Mouse (Mus musculus) liver, embryonic 16.5 days (tissue): Measurements from ENCODE around the gene Btbd8. TPM values are rescaled to one million over a fixed set of nuclear protein-coding genes. Genes with fewer than 3 reads are reported as not detected.

ENCODE experiments used
- ATAC-seq: fragments of 200-750 bp; cut with Nextera tagmentation; 2 replicates; pipeline ENCODE4 v1.8.0; 2017; ENCODE audit warnings: low read depth, mild to moderate bottlenecking, moderate number of reproducible peaks, moderate library complexity
- H3K27ac ChIP-seq: fragments of 300-500 bp; sonication (generic); 2 replicates; pipeline ENCODE4 v1.5.1; 2014; ENCODE audit warnings: mild to moderate bottlenecking, low read length
- H3K27me3 ChIP-seq: fragments of 300-500 bp; sonication (generic); 2 replicates; pipeline ENCODE4 v1.6.1; 2014; ENCODE audit warnings: low read depth, low read length, mixed read lengths; ENCODE audit not compliant: control insufficient read depth, insufficient read depth
- H3K36me3 ChIP-seq: fragments of 300-500 bp; sonication (generic); 2 replicates; pipeline ENCODE4 v1.6.1; 2014; ENCODE audit warnings: mild to moderate bottlenecking; ENCODE audit not compliant: control insufficient read depth, insufficient read depth
- H3K4me1 ChIP-seq: fragments of 300-500 bp; sonication (generic); 2 replicates; pipeline ENCODE4 v1.6.1; 2014; ENCODE audit warnings: low read depth, low read length, mixed read lengths; ENCODE audit not compliant: control insufficient read depth
- H3K4me2 ChIP-seq: fragments of 300-500 bp; sonication (generic); 2 replicates; pipeline ENCODE4 v1.6.1; 2014; ENCODE audit warnings: low read depth, low read length, mixed read lengths
- H3K4me3 ChIP-seq: fragments of 300-500 bp; sonication (generic); 2 replicates; pipeline ENCODE4 v1.5.1; 2014; ENCODE audit warnings: low read depth, mild to moderate bottlenecking, low read length
- H3K9ac ChIP-seq: fragments of 300-500 bp; sonication (generic); 2 replicates; pipeline ENCODE4 v1.6.1; 2014; ENCODE audit warnings: low read depth, low read length
- H3K9me3 ChIP-seq: fragments of 300-500 bp; sonication (generic); replicated peaks from 2 replicates; pipeline ENCODE4 v1.6.1; 2016; ENCODE audit warnings: low read length; ENCODE audit not compliant: control insufficient read depth
- WGBS: fragments of 180-500 bp; shearing (Covaris S2); extraction: QIAGEN DNeasy Blood & Tissue Kit; methylation state at CpG from one replicate; pipeline ENCODE4 v1.1.7; 2014; ENCODE audit not compliant: insufficient replicate concordance; 5-methylcytosine and 5-hydroxymethylcytosine counted together
- polyA plus RNA-seq: library from polyadenylated mRNA; unstranded; fragments of >200 nt; fragmentation: Nextera tagmentation; extraction: Ambion mirVana; gene quantifications from 2 replicates; pipeline ENCODE4 v1.2.1, GENCODE M21; 2015

Gene Btbd8
- polyA plus RNA-seq, 1 experiment from 2014 or later = 0.99 TPM

GRCm38 (mm10) chr5:107441881-107442280, 4.1 kb downstream of the Btbd8 start:
- Histone ChIP-seq H3K4me2 (no peak overlapping the region), H3K9me3 (no peaks in the 10 kb centered on the region), H3K4me1 (peaks cover 19% of the 10 kb centered on the region), H3K27ac (no peak overlapping the region), H3K4me3 (no peak overlapping the region), H3K27me3 (no peaks in the 10 kb centered on the region), H3K36me3 (no peaks in the 10 kb centered on the region), H3K9ac (no peak overlapping the region)
- ATAC-seq = no peak
- 56% methylated on average over 5 of the region's 5 CpGs for WGBS

GRCm38 (mm10) chr5:107444251-107444650, 6.5 kb downstream of the Btbd8 start:
- H3K9ac ChIP-seq = no peak overlapping the region
- ATAC-seq = no peak
- no peak overlapping the region for H3K27ac ChIP-seq
- WGBS = 76% methylated on average over 4 of the region's 4 CpGs
- no peaks in the 10 kb centered on the region for H3K9me3 ChIP-seq
- H3K4me3 ChIP-seq = no peak overlapping the region
- H3K4me1 ChIP-seq = peaks cover under 1% of the 10 kb centered on the region
- H3K27me3 ChIP-seq = no peaks in the 10 kb centered on the region
- no peak overlapping the region for H3K4me2 ChIP-seq
- H3K36me3 ChIP-seq = no peaks in the 10 kb centered on the region

GRCm38 (mm10) chr5:107447977-107448376, 10.2 kb downstream of the Btbd8 start:
- no peak for ATAC-seq

GRCm38 (mm10) chr5:107448784-107449183, 11.0 kb downstream of the Btbd8 start:
- no peaks in the 10 kb centered on the region for H3K36me3 ChIP-seq
- no peak overlapping the region for H3K4me2 ChIP-seq
- H3K27ac ChIP-seq = no peak overlapping the region
- H3K4me3 ChIP-seq = no peak overlapping the region
- no peaks in the 10 kb centered on the region for H3K27me3 ChIP-seq
- ATAC-seq = no peak
- H3K9me3 ChIP-seq = no peaks in the 10 kb centered on the region
- H3K9ac ChIP-seq = no peak overlapping the region
- 77% methylated on average over 4 of the region's 4 CpGs for WGBS
- no peaks in the 10 kb centered on the region for H3K4me1 ChIP-seq

More at GRCm38 (mm10) chr5:107447977-107448376, 10.2 kb downstream of the Btbd8 start:
- no peak overlapping the region for H3K9ac ChIP-seq
- H3K4me1 ChIP-seq = no peaks in the 10 kb centered on the region
- H3K36me3 ChIP-seq = no peaks in the 10 kb centered on the region
- H3K9me3 ChIP-seq = no peaks in the 10 kb centered on the region
- H3K4me2 ChIP-seq = no peak overlapping the region
- H3K27ac ChIP-seq = no peak overlapping the region
- no peak overlapping the region for H3K4me3 ChIP-seq
- H3K27me3 ChIP-seq = no peaks in the 10 kb centered on the region
- 71% methylated on average over 4 of the region's 4 CpGs for WGBS

- Histone ChIP-seq H3K36me3 (no peaks in the 10 kb centered on the region), H3K4me3 (no peak overlapping the region), H3K27ac (no peak overlapping the region), H3K4me1 (no peaks in the 10 kb centered on the region), H3K9me3 (no peaks in the 10 kb centered on the region), H3K4me2 (no peak overlapping the region), H3K9ac (no peak overlapping the region), H3K27me3 (no peaks in the 10 kb centered on the region)
- no peak for ATAC-seq
- 77% methylated on average over 5 of the region's 5 CpGs for WGBS
Measured at GRCm38 (mm10) chr5:107449620-107450019, 11.8 kb downstream of the Btbd8 start.

- no peak for ATAC-seq
- Histone ChIP-seq H3K9me3 (no peaks in the 10 kb centered on the region), H3K4me1 (no peaks in the 10 kb centered on the region), H3K4me3 (no peak overlapping the region), H3K27me3 (no peaks in the 10 kb centered on the region), H3K9ac (no peak overlapping the region), H3K4me2 (no peak overlapping the region), H3K27ac (no peak overlapping the region), H3K36me3 (no peaks in the 10 kb centered on the region)
- 83% methylated on average over 5 of the region's 5 CpGs for WGBS
Measured at GRCm38 (mm10) chr5:107450299-107450698, 12.5 kb downstream of the Btbd8 start.

GRCm38 (mm10) chr5:107462147-107463076, 24.6 kb downstream of the Btbd8 start:
- Histone ChIP-seq H3K4me1 (peaks cover 11% of the 10 kb centered on the region), H3K9ac (no peak overlapping the region), H3K27ac (peak overlapping the region; percentile 55), H3K36me3 (no peaks in the 10 kb centered on the region), H3K9me3 (no peaks in the 10 kb centered on the region), H3K27me3 (no peaks in the 10 kb centered on the region), H3K4me2 (peak overlapping the region; percentile 34; the same call in 1 of the 2 replicates), H3K4me3 (no peak overlapping the region)
- WGBS = 36% methylated on average over 4 of the region's 4 CpGs
- peak; percentile 85 for ATAC-seq

GRCm38 (mm10) chr5:107466501-107466900, 28.7 kb downstream of the Btbd8 start:
- H3K36me3 ChIP-seq = no peaks in the 10 kb centered on the region
- no peaks in the 10 kb centered on the region for H3K27me3 ChIP-seq
- H3K4me3 ChIP-seq = no peak overlapping the region
- no peak overlapping the region for H3K27ac ChIP-seq
- no peak overlapping the region for H3K9ac ChIP-seq
- no peak overlapping the region for H3K4me2 ChIP-seq
- WGBS = 58% methylated on average over 5 of the region's 5 CpGs
- H3K4me1 ChIP-seq = peaks cover 25% of the 10 kb centered on the region
- ATAC-seq = no peak
- no peaks in the 10 kb centered on the region for H3K9me3 ChIP-seq

- ATAC-seq = no peak
- WGBS = 70% methylated on average over 4 of the region's 4 CpGs
- H3K36me3 ChIP-seq = no peaks in the 10 kb centered on the region
- H3K4me1 ChIP-seq = peaks cover 24% of the 10 kb centered on the region
- no peak overlapping the region for H3K4me3 ChIP-seq
- no peak overlapping the region for H3K9ac ChIP-seq
- no peak overlapping the region for H3K27ac ChIP-seq
- H3K4me2 ChIP-seq = no peak overlapping the region
- no peaks in the 10 kb centered on the region for H3K9me3 ChIP-seq
- H3K27me3 ChIP-seq = no peaks in the 10 kb centered on the region
Measured at GRCm38 (mm10) chr5:107467098-107467497, 29.3 kb downstream of the Btbd8 start.
